Mouse (Mus musculus) ES-E14 (cell line): ENCODE measurements around the gene Gpnmb.

Experiments used
- CHD2 ChIP-seq: IDR thresholded peaks from 2 replicates; pipeline ENCODE4 v1.6.1; 2014; ENCODE audit warnings: mild to moderate bottlenecking, low read depth, low read length, inconsistent platforms
- HCFC1 ChIP-seq: IDR thresholded peaks from 2 replicates; pipeline ENCODE4 v1.6.1; 2012; ENCODE audit warnings: low read length, inconsistent platforms, borderline replicate concordance; ENCODE audit not compliant: insufficient read depth
- MAFK ChIP-seq: IDR thresholded peaks from 2 replicates; pipeline ENCODE4 v1.6.1; 2014; ENCODE audit warnings: mild to moderate bottlenecking, low read depth, low read length, inconsistent platforms; ENCODE audit not compliant: insufficient read depth
- ZNF384 ChIP-seq: IDR thresholded peaks from 2 replicates; pipeline ENCODE4 v1.6.1; 2012; ENCODE audit warnings: low read depth, low read length, inconsistent platforms

- TF ChIP-seq HCFC1 (no peak), ZNF384 (no peak), MAFK (no peak), CHD2 (no peak)
Observed at GRCm38 (mm10) chr6:49094968-49095367, 58.6 kb downstream of the Gpnmb start.
